Mouse (Mus musculus) layer of hippocampus, adult 2 months (tissue): ENCODE results near the gene Socs7. TPM values are rescaled to one million over a fixed set of nuclear protein-coding genes. Genes with fewer than 3 reads are reported as not detected.

Experiments used
- DNase-seq, 2 experiments: peaks; one replicate each; pipeline ENCODE4 v3.0.0; 2022; ENCODE audit warnings: low spot score in 2 of 2
- H3K27ac ChIP-seq: fragments of 200-600 bp; 2 replicates; pipeline ENCODE4 v1.8.1; 2022
- H3K4me3 ChIP-seq: fragments of 200-600 bp; 2 replicates; pipeline ENCODE4 v1.8.1; 2022; ENCODE audit warnings: mild to moderate bottlenecking
- CTCF ChIP-seq: fragments of 200-600 bp; conservative IDR thresholded peaks from 2 replicates; pipeline ENCODE4 v1.8.1; 2022; ENCODE audit warnings: antibody characterized with exemption, mild to moderate bottlenecking, moderate library complexity
- total RNA-seq, 2 experiments: library from RNA; stranded (reverse); gene quantifications; 2 replicates each; pipeline ENCODE4 v1.2.3; 2021

The Socs7 gene
- total RNA-seq, 2 experiments from 2014 or later = 79.5 to 79.7 TPM

DNA sequence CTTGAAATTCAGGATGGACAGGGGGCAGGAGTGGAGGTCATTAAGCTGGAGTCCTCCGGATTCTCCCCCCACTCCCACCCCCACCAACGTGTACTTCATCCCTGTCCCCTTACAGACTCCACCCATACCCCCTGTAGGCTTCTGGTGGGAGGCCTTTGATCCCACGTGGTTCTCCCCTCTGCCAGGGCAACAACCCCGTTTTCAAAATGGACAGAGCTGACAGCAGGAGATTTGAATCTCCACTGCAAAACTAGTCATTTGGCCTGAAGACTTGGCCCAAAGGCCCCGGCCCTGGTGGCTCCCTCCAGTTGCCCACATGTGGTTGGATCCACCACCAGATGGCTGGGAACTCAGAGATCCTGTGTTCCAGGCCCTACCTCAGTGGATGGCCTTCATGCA is 54.3 kb downstream of the Socs7 start:
- DNase-seq = no peak
- no peak for TF ChIP-seq CTCF
- Histone ChIP-seq H3K4me3 (peak overlapping the region; percentile 71), H3K27ac (peak overlapping the region; percentile 91)

DNA sequence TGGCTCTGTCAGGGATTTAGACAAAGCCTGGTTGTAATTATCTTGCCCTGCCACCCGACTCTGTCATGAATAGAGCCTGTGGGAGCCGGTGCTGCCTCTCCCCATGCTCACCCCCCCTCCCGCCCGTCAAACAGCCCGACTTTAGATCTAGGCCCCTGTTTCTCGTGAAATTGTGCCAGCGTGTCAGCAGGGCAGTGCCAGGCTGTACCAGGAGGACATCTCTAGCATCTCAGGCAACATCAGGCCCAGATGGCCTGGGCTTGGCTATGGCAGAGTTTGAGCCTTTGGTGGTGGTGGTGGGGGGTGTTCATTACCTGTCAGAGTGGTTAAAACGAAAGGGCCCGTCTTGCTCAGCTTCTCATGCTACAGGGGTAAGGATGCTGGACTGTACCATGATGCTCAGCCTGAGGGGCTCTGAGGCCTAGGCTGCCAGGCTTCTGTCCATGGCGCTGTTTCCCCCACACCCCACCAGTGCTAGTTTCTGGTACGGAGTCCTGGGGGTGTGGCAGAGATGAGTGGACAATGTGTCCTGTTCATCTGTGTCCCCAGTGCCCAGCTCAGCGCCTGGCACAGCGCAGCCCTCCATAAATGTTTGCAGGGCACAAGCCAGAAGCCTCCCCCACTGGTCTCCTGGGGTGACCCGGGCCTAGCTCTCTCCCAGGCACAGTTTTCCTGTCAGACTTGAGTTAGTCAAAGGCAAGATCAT is 56.6 kb downstream of the Socs7 start:
- peak overlapping the region; percentile 91 for H3K27ac ChIP-seq
- no peak for TF ChIP-seq CTCF
- H3K4me3 ChIP-seq = no peak overlapping the region
- peak in 1 of 2 experiments; percentile 57 for DNase-seq

GRCm38 (mm10) chr11:97419540-97419900 is 57.2 kb downstream of the Socs7 start:
- TF ChIP-seq CTCF = no peak

GRCm38 (mm10) chr11:97422507-97422906 is 60.2 kb downstream of the Socs7 start:
- DNase-seq = peak in 1 of 2 experiments; percentile 77
- TF ChIP-seq CTCF = no peak
- Histone ChIP-seq H3K27ac (peak overlapping the region; percentile 90), H3K4me3 (no peak overlapping the region)

More at GRCm38 (mm10) chr11:97419540-97419900, 57.2 kb downstream of the Socs7 start:
- DNase-seq = no peak
- Histone ChIP-seq H3K4me3 (no peak overlapping the region), H3K27ac (peak overlapping the region; percentile 91)

DNA sequence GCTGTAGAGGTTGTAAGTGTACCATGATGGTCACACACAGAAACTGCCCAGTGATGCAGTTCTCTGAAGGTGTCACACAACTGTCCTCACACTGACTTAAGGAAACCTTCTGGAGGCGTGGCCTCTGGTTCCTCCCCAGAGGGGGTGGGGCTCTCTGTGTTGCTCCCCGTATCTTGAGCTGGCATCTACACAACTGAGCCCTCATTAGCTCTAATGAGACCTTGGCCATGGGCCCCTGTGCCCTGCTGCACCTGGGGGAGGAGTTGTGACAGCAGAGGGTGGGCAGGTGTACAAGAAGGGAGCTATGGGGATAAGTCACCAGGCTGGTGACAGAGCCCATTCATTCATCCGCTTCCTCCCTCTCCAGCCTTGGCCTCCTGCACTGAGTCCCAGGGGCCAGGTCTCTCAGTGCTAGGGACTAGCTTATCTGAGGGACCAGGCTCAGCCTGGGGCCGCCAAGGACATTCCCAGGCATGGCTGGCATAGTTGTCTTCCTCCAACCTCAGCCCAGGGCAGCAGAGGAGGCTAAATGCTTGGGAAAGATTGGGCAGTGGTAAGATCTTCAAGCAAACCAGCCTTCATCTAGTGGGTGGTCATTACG is 61.8 kb downstream of the Socs7 start:
- Histone ChIP-seq H3K4me3 (no peak overlapping the region), H3K27ac (peak overlapping the region; percentile 90)
- no peak for TF ChIP-seq CTCF
- no peak for DNase-seq

- no peak for TF ChIP-seq CTCF
- no peak for DNase-seq
- Histone ChIP-seq H3K27ac (peak overlapping the region; percentile 90), H3K4me3 (no peak overlapping the region)
These were observed 62.5 kb downstream of the Socs7 start for GRCm38 (mm10) chr11:97424802-97425201.

GRCm38 (mm10) chr11:97427794-97428725 is 65.7 kb downstream of the Socs7 start:
- DNase-seq = peak; percentile 63 to 66
- H3K27ac ChIP-seq = peak overlapping the region; percentile 73

DNA sequence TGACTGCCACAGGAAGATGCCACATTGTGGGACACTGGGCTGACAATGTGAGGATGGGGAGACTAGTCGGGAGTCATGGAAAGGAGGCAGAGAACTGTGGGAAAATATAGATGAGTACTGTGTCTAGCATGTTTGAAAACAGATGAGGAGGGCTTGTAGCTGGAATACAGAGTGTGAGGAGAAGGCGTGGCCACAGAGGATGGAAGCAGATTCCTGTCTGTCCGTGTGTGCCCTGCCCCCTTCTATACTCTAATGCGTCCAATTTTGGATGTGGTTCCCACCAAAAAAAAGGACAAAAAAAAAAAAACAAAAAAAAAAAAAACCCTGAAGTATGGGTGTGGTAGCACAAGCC is 66.4 kb downstream of the Socs7 start:
- DNase-seq = no peak
- TF ChIP-seq CTCF = no peak
- Histone ChIP-seq H3K4me3 (peak overlapping the region; percentile 53), H3K27ac (peak overlapping the region; percentile 73)

More at GRCm38 (mm10) chr11:97427794-97428725, 65.7 kb downstream of the Socs7 start:
- peak overlapping the region; percentile 53 for H3K4me3 ChIP-seq
- TF ChIP-seq CTCF = no peak

GRCm38 (mm10) chr11:97429615-97430014 is 67.3 kb downstream of the Socs7 start:
- no peak for TF ChIP-seq CTCF
- H3K27ac ChIP-seq = no peak overlapping the region; the same call in 1 of the 2 replicates
- no peak overlapping the region for H3K4me3 ChIP-seq
- no peak for DNase-seq

DNA sequence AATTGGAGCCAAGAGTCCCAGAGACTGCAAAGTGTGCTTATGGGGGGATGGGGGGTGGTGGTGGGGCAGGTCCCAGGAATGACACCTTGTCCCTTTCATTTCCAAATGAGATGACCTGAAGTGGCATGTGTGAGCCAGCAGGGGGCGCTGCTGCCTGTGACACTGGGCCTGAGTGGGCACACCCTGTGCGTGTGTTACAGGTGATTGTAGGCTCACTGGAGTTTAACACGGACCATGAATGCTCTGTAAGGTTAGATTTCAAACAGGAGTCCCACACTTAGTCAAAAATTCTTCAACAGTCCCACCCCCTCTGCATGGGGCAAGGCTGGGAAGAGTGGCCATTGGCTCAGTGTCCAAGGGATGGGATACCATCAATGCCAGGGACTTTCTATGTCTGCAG is 69.7 kb downstream of the Socs7 start:
- TF ChIP-seq CTCF = peak; percentile 96
- no peak overlapping the region for H3K27ac ChIP-seq
- no peak overlapping the region for H3K4me3 ChIP-seq
- DNase-seq = peak in 1 of 2 experiments; percentile 49

DNA sequence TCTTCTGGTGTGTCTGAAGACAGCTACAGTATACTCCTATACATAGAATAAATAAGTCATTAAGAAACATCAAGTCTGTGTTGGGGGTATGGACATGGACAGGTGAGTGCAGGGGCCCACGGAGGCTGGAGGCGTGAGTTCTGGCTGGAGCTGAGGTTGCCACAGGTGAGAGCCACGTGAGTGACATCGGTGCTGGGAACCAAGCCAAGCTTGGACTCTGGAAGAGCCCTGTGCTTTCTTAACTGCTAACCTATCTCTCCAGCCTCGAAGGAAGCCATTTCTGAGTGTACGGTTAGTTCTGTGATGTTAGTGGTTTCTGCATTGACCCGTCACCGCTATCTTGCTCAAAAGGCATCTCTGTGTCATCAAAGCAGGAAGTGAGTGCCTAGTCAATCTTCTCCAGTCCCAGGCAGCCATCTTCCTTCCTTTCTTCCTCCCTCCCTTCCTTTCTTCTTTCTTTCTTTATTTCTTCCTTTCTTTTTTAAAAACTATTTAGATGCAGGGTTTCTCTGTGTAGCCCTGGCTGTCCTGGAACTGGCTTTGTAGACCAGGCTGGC is 70.7 kb downstream of the Socs7 start:
- H3K4me3 ChIP-seq = no peak overlapping the region
- DNase-seq = no peak
- no peak overlapping the region for H3K27ac ChIP-seq
- TF ChIP-seq CTCF = no peak; the same call in 1 of the 2 replicates

GRCm38 (mm10) chr11:97434121-97434520 is 71.8 kb downstream of the Socs7 start:
- Histone ChIP-seq H3K27ac (no peak overlapping the region), H3K4me3 (no peak overlapping the region)
- TF ChIP-seq CTCF = no peak
- DNase-seq = no peak
